ENCODE assay signal across 8 mouse cellular contexts in genomic region chr5:67260159-67260530, GRCm38 (mm10). TPM values are rescaled to one million over a fixed set of nuclear protein-coding genes. Genes with fewer than 3 reads are reported as not detected.
DNase-seq lines count a peak whose midpoint lies in the region; ATAC-seq and TF ChIP-seq lines count a peak whose summit lies in the region.

No protein-coding gene starts in this region.

- H3K9me3 ChIP-seq in heart, embryonic 13.5 days, result no peaks in the 10 kb centered on the region
- H3K9me3 ChIP-seq in ES-E14 (ENCODE audit: control insufficient read depth, insufficient read depth, low read depth, low read length), result no peaks in the 10 kb centered on the region
- H3K9me3 ChIP-seq in forebrain, embryonic 15.5 days, result no peaks in the 10 kb centered on the region
- no peaks in the 10 kb centered on the region for H3K9me3 ChIP-seq in liver, postnatal 0 days (ENCODE audit: low read length)

- no peak for TF ChIP-seq CTCF in liver, postnatal 0 days (IDR thresholded peaks at IDR 0.05; ENCODE audit: low read depth)

- peaks cover 26% of the 10 kb centered on the region for H3K36me3 ChIP-seq in heart, embryonic 13.5 days
- peaks cover 8% of the 10 kb centered on the region for H3K36me3 ChIP-seq in ES-E14 (ENCODE audit: control insufficient read depth, insufficient read depth, low read length, poor library complexity, severe bottlenecking)
- peaks cover 19% of the 10 kb centered on the region for H3K36me3 ChIP-seq in forebrain, embryonic 15.5 days
- peaks cover 12% of the 10 kb centered on the region for H3K36me3 ChIP-seq in liver, postnatal 0 days (replicated peaks; ENCODE audit: insufficient read depth, low read length)

- peak overlapping the region; percentile 93 for H3K4me3 ChIP-seq in heart, embryonic 13.5 days
- peak overlapping the region; percentile 41 to 94; a peak in 3 of 4 replicates for H3K4me3 ChIP-seq in ES-E14 (ENCODE audit: insufficient read depth in 1 of 2, low read depth in 1 of 2, low read length in 2 of 2, poor library complexity in 1 of 2, severe bottlenecking in 1 of 2)
- peak overlapping the region; percentile 63 for H3K4me3 ChIP-seq in forebrain, embryonic 15.5 days
- H3K4me3 ChIP-seq in liver, postnatal 0 days (ENCODE audit: low read depth, low read length), result peak overlapping the region; percentile 74

- DNase-seq in heart, postnatal 36 days, result no peak
- DNase-seq in ES-E14 (ENCODE audit: low read depth, low spot score), result no peak
- DNase-seq in liver, postnatal 0 days, result no peak
- no peak for DNase-seq in adrenal gland, adult 2 months
- DNase-seq in ovary, postnatal 36 days (ENCODE audit: low spot score), result no peak
- no peak for DNase-seq in spleen, postnatal 14 days (ENCODE audit: low spot score in 2 of 2)

- intact Hi-C loops in heart, postnatal 36 days (cut with DNase I), result loop anchor here (2.0 kb wide), 1 partner anchor 47 kb away; the partner anchor contains the start of gene Slc30a9

- ATAC-seq in heart, embryonic 13.5 days (ENCODE audit: extremely low read depth, insufficient number of reproducible peaks, low FRiP score, low TSS enrichment), result no peak
- ATAC-seq in forebrain, embryonic 15.5 days (replicated peaks), result no peak; the same call in 1 of the 2 replicates
- ATAC-seq in liver, postnatal 0 days, result no peak

- H3K27me3 ChIP-seq in heart, embryonic 13.5 days (replicated peaks), result no peaks in the 10 kb centered on the region; the same call in 1 of the 2 replicates
- H3K27me3 ChIP-seq in forebrain, embryonic 15.5 days, result no peaks in the 10 kb centered on the region
- no peaks in the 10 kb centered on the region for H3K27me3 ChIP-seq in liver, postnatal 0 days (ENCODE audit: insufficient read depth, low read length)

- whole genome bisulfite sequencing in heart, embryonic 13.5 days, result 0% methylated on average over 9 of the region's 9 CpGs
- 0% methylated on average over 9 of the region's 9 CpGs for WGBS in forebrain, embryonic 15.5 days
- WGBS in liver, postnatal 0 days (ENCODE audit: insufficient replicate concordance), result 1% methylated on average over 9 of the region's 9 CpGs

- no peak for TF ChIP-seq EP300 in liver, postnatal 0 days (IDR thresholded peaks at IDR 0.05; ENCODE audit: low read depth)

- peak overlapping the region; percentile 96 for H3K27ac ChIP-seq in heart, embryonic 13.5 days (replicated peaks)
- no peak overlapping the region for H3K27ac ChIP-seq in ES-E14 (ENCODE audit: insufficient read depth, low read depth, low read length, poor library complexity, severe bottlenecking)
- H3K27ac ChIP-seq in forebrain, embryonic 15.5 days (replicated peaks), result no peak overlapping the region
- H3K27ac ChIP-seq in liver, postnatal 0 days (ENCODE audit: low read depth), result peak overlapping the region; percentile 72

- H3K9ac ChIP-seq in heart, embryonic 13.5 days, result peak overlapping the region; percentile 93
- peak overlapping the region; percentile 44; the same call in 1 of the 2 replicates for H3K9ac ChIP-seq in ES-E14 (ENCODE audit: insufficient read depth, low read depth, low read length, poor library complexity, severe bottlenecking)
- H3K9ac ChIP-seq in forebrain, embryonic 15.5 days (replicated peaks), result peak overlapping the region; percentile 42
- H3K9ac ChIP-seq in liver, postnatal 0 days (replicated peaks), result peak overlapping the region; percentile 90

- in situ Hi-C loops in ES-E14 (cut with MboI; ENCODE audit: low sequenced_read_pairs in 2 of 2, unreplicated experiment in 2 of 2), result no loop called here

- peaks cover 17% of the 10 kb centered on the region for H3K4me1 ChIP-seq in heart, embryonic 13.5 days
- peaks cover 0 to 2% of the 10 kb centered on the region in 2 experiments; a peak in 2 of 4 replicates for H3K4me1 ChIP-seq in ES-E14 (ENCODE audit: control insufficient read depth in 2 of 2, insufficient read depth in 2 of 2, low read length in 2 of 2, poor library complexity in 1 of 2)
- peaks cover 25% of the 10 kb centered on the region for H3K4me1 ChIP-seq in forebrain, embryonic 15.5 days
- H3K4me1 ChIP-seq in liver, postnatal 0 days (ENCODE audit: insufficient read depth), result peaks cover 10% of the 10 kb centered on the region; the same call in 1 of the 2 replicates

- H3K4me2 ChIP-seq in heart, embryonic 13.5 days, result peak overlapping the region; percentile 85
- H3K4me2 ChIP-seq in forebrain, embryonic 15.5 days (replicated peaks), result peak overlapping the region; percentile 57
- H3K4me2 ChIP-seq in liver, postnatal 0 days (ENCODE audit: low read depth, low read length), result peak overlapping the region; percentile 80

TF ChIP-seq in ES-E14, 5 proteins besides CTCF, POLR2A, EP300 and RAD21:
- no peak for TF ChIP-seq CHD2 (IDR thresholded peaks at IDR 0.05; ENCODE audit: low read depth, low read length)
- TF ChIP-seq ZNF384 (IDR thresholded peaks at IDR 0.05; ENCODE audit: low read depth, low read length), result 0 out of 2 replicates have a peak, but pooled peaks have one; percentile 62

RNA-seq across cellular contexts. Expression of gene Tmem33, which starts 0.2 kb away (rescaled TPM):
- 48.5 and 60.0 TPM in 2 replicates for polyA plus RNA-seq in heart, embryonic 13.5 days (2015; fragmentation: Nextera tagmentation; extraction: Ambion mirVana)
- 10 to 100 TPM; 43.2 to 52.8 TPM for total RNA-seq in heart, postnatal 36 days (2021)
- total RNA-seq in ES-E14 (2012; rRNA removed), result 118 and 159 TPM in 2 replicates
- polyA plus RNA-seq in forebrain, embryonic 15.5 days (2015; fragmentation: Nextera tagmentation; extraction: Ambion mirVana), result 75.8 and 80.5 TPM in 2 replicates
- polyA plus RNA-seq in liver, postnatal 0 days (2015; fragmentation: Nextera tagmentation; extraction: Ambion mirVana), result 86.4 and 90.0 TPM in 2 replicates
- 100 to 1,000 TPM; 127 to 188 TPM for total RNA-seq in adrenal gland, adult 2 months (2021)
- 158 and 210 TPM in 2 replicates for polyA plus RNA-seq in adrenal gland, adult 2 months (2012; rRNA removed)

RNA-seq across cellular contexts. Expression of gene Slc30a9, which starts 46.6 kb away (rescaled TPM):
- polyA plus RNA-seq in heart, embryonic 13.5 days (2015; fragmentation: Nextera tagmentation; extraction: Ambion mirVana), result 107 and 122 TPM in 2 replicates
- total RNA-seq in heart, postnatal 36 days (2021), result 100 to 1,000 TPM; 154 to 172 TPM
- total RNA-seq in ES-E14 (2012; rRNA removed), result 30.3 and 32.6 TPM in 2 replicates
- polyA plus RNA-seq in forebrain, embryonic 15.5 days (2015; fragmentation: Nextera tagmentation; extraction: Ambion mirVana), result 155 and 160 TPM in 2 replicates
- 55.4 and 65.0 TPM in 2 replicates for polyA plus RNA-seq in liver, postnatal 0 days (2015; fragmentation: Nextera tagmentation; extraction: Ambion mirVana)
- total RNA-seq in adrenal gland, adult 2 months (2021), result 100 to 1,000 TPM; 132 to 138 TPM
- polyA plus RNA-seq in adrenal gland, adult 2 months (2012; rRNA removed), result 31.6 and 32.5 TPM in 2 replicates

Comparison
In these comparisons a context has a peak if more than half of its experiments do, and no peak if none do; other contexts are left out.
1. H3K27ac ChIP-seq: peak in heart, embryonic 13.5 days (single experiment) and liver, postnatal 0 days (single experiment); none in ES-E14 (single experiment) and forebrain, embryonic 15.5 days (single experiment).
2. H3K9ac ChIP-seq: peak in every context shown above with its lines; median percentile 93 in heart, embryonic 13.5 days; 90 in liver, postnatal 0 days; 44 in ES-E14; 42 in forebrain, embryonic 15.5 days.
3. Peak in every context shown above with its lines, with median percentiles within 50 percentile points of each other: H3K4me2 ChIP-seq and H3K4me3 ChIP-seq.